Mouse (Mus musculus) limb, embryonic 11.5 days (tissue): ENCODE data around the gene Cops7a. TPM values are rescaled to one million over a fixed set of nuclear protein-coding genes. Genes with fewer than 3 reads are reported as not detected.
A peak's percentile ranks its signal among the peaks of the same experiment; 100 is the strongest.

Source experiments
- ATAC-seq: fragments of 200-750 bp; cut with Nextera tagmentation; 2 replicates; pipeline ENCODE4 v1.8.0; 2017; ENCODE audit warnings: low read depth; ENCODE audit not compliant: insufficient number of reproducible peaks, low FRiP score, low TSS enrichment
- DNase-seq: peaks from one replicate; pipeline ENCODE4 v3.0.0-alpha.2; 2015; ENCODE audit warnings: low spot score
- H3K27ac ChIP-seq: fragments of 300-500 bp; sonication (generic); replicated peaks from 2 replicates; pipeline ENCODE4 v1.5.1; 2014; ENCODE audit warnings: low read depth, mild to moderate bottlenecking, low read length
- H3K27me3 ChIP-seq: fragments of 300-500 bp; sonication (generic); 2 replicates; pipeline ENCODE4 v1.6.1; 2014; ENCODE audit warnings: mild to moderate bottlenecking, low read length, mixed read lengths; ENCODE audit not compliant: control insufficient read depth, insufficient read depth
- H3K36me3 ChIP-seq: fragments of 300-500 bp; sonication (generic); 2 replicates; pipeline ENCODE4 v1.6.1; 2014; ENCODE audit warnings: mild to moderate bottlenecking, low read length, moderate library complexity, mixed read lengths; ENCODE audit not compliant: control insufficient read depth, insufficient read depth
- H3K4me1 ChIP-seq: fragments of 300-500 bp; sonication (generic); 2 replicates; pipeline ENCODE4 v1.6.1; 2014; ENCODE audit warnings: low read length, mixed read lengths; ENCODE audit not compliant: control insufficient read depth, insufficient read depth
- H3K4me2 ChIP-seq: fragments of 300-500 bp; sonication (generic); 2 replicates; pipeline ENCODE4 v1.6.1; 2014; ENCODE audit warnings: low read depth, mild to moderate bottlenecking, moderate library complexity; ENCODE audit not compliant: severe bottlenecking
- H3K4me3 ChIP-seq: fragments of 300-500 bp; sonication (generic); 2 replicates; pipeline ENCODE4 v1.5.1; 2014; ENCODE audit warnings: low read depth, low read length
- H3K9ac ChIP-seq: fragments of 300-500 bp; sonication (generic); 2 replicates; pipeline ENCODE4 v1.6.1; 2014; ENCODE audit warnings: mild to moderate bottlenecking, low read length
- H3K9me3 ChIP-seq: fragments of 300-500 bp; sonication (generic); 2 replicates; pipeline ENCODE4 v1.6.1; 2016; ENCODE audit warnings: low read length; ENCODE audit not compliant: control insufficient read depth
- WGBS: fragments of 180-500 bp; shearing (Covaris S2); extraction: QIAGEN DNeasy Blood & Tissue Kit; methylation state at CpG from one replicate; pipeline ENCODE4 v1.1.7; 2014; 5-methylcytosine and 5-hydroxymethylcytosine counted together
- polyA plus RNA-seq: library from polyadenylated mRNA; unstranded; fragments of >200 nt; fragmentation: Nextera tagmentation; extraction: Ambion mirVana; gene quantifications from 2 replicates; pipeline ENCODE4 v1.2.1, GENCODE M21; 2014

Cops7a gene
- polyA plus RNA-seq, 1 experiment from 2014 or later, result 129 TPM

GRCm38 (mm10) chr6:124999091-124999490, 33.8 kb upstream of the Cops7a start:
- Histone ChIP-seq H3K4me1 (0 out of 2 replicates have a peak, but pooled peaks cover 3% of the 10 kb centered on the region), H3K4me2 (no peak overlapping the region), H3K9me3 (no peaks in the 10 kb centered on the region), H3K27ac (no peak overlapping the region), H3K36me3 (no peaks in the 10 kb centered on the region), H3K4me3 (no peak overlapping the region), H3K27me3 (peaks cover 64% of the 10 kb centered on the region), H3K9ac (no peak overlapping the region)
- no peak for ATAC-seq
- 27% methylated on average over 14 of the region's 14 CpGs for WGBS
- no peak for DNase-seq

GRCm38 (mm10) chr6:124998066-124998465, 32.7 kb upstream of the Cops7a start:
- H3K9ac ChIP-seq, result no peak overlapping the region
- DNase-seq (no peak), ATAC-seq (no peak)
- no peak overlapping the region for H3K4me2 ChIP-seq
- 6% methylated on average over 8 of the region's 8 CpGs for WGBS
- H3K4me3 ChIP-seq, result no peak overlapping the region
- H3K27me3 ChIP-seq, result peaks cover 74% of the 10 kb centered on the region
- H3K4me1 ChIP-seq, result 0 out of 2 replicates have a peak, but pooled peaks cover 3% of the 10 kb centered on the region
- H3K27ac ChIP-seq, result no peak overlapping the region
- H3K9me3 ChIP-seq, result no peaks in the 10 kb centered on the region
- H3K36me3 ChIP-seq, result no peaks in the 10 kb centered on the region

- Histone ChIP-seq H3K4me3 (peak within 1 kb of the TSS; percentile 47), H3K4me2 (peak within 1 kb of the TSS; percentile 95), H3K9me3 (no peaks in the 10 kb centered on the region), H3K27me3 (peaks cover 73% of the 10 kb centered on the region), H3K36me3 (no peaks in the 10 kb centered on the region), H3K4me1 (0 out of 2 replicates have a peak, but pooled peaks cover 3% of the 10 kb centered on the region), H3K27ac (no peak within 1 kb of the TSS), H3K9ac (peak within 1 kb of the TSS; percentile 58)
- under 1% methylated on average over 43 of the region's 78 CpGs for WGBS
- ATAC-seq (peak; percentile 45), DNase-seq (peak; percentile 86)
Observed at GRCm38 (mm10) chr6:124996551-124997501, 31.5 kb upstream of the Cops7a start, which contains the start of gene Pianp. Gene Pianp (plus strand): TSS chr6:124996694.

GRCm38 (mm10) chr6:124995831-124996403, 30.6 kb upstream of the Cops7a start:
- WGBS, result 44% methylated on average over 8 of the region's 8 CpGs
- no peaks in the 10 kb centered on the region for H3K36me3 ChIP-seq
- H3K27me3 ChIP-seq, result peaks cover 71% of the 10 kb centered on the region
- no peak overlapping the region for H3K9ac ChIP-seq
- ATAC-seq, result no peak
- peak overlapping the region; percentile 95; the same call in 1 of the 2 replicates for H3K4me2 ChIP-seq
- no peak overlapping the region for H3K27ac ChIP-seq
- no peaks in the 10 kb centered on the region for H3K9me3 ChIP-seq
- no peak overlapping the region for H3K4me3 ChIP-seq
- H3K4me1 ChIP-seq, result 0 out of 2 replicates have a peak, but pooled peaks cover 3% of the 10 kb centered on the region
- no peak for DNase-seq

- Histone ChIP-seq H3K4me1 (0 out of 2 replicates have a peak, but pooled peaks cover 3% of the 10 kb centered on the region), H3K9ac (no peak overlapping the region), H3K36me3 (no peaks in the 10 kb centered on the region), H3K27ac (no peak overlapping the region), H3K4me3 (no peak overlapping the region), H3K27me3 (peaks cover 66% of the 10 kb centered on the region), H3K4me2 (no peak overlapping the region), H3K9me3 (no peaks in the 10 kb centered on the region)
- no peak for ATAC-seq
- DNase-seq, result no peak
- 80% methylated on average over 7 of the region's 7 CpGs for WGBS
Observed at GRCm38 (mm10) chr6:124995246-124995645, 29.9 kb upstream of the Cops7a start.

- 14% methylated on average over 11 of the region's 11 CpGs for WGBS
- no peak overlapping the region for H3K27ac ChIP-seq
- H3K9ac ChIP-seq, result no peak overlapping the region
Observed at GRCm38 (mm10) chr6:124993876-124994275, 28.5 kb upstream of the Cops7a start.

GRCm38 (mm10) chr6:124993365-124993764, 28.0 kb upstream of the Cops7a start:
- H3K9me3 ChIP-seq, result no peaks in the 10 kb centered on the region
- H3K4me2 ChIP-seq, result no peak overlapping the region
- DNase-seq, result no peak
- WGBS, result 86% methylated on average over 9 of the region's 9 CpGs
- 0 out of 2 replicates have a peak, but pooled peaks cover 3% of the 10 kb centered on the region for H3K4me1 ChIP-seq
- H3K27ac ChIP-seq, result no peak overlapping the region
- ATAC-seq, result no peak
- H3K36me3 ChIP-seq, result no peaks in the 10 kb centered on the region
- no peak overlapping the region for H3K4me3 ChIP-seq
- H3K27me3 ChIP-seq, result peaks cover 47% of the 10 kb centered on the region
- H3K9ac ChIP-seq, result no peak overlapping the region

More at GRCm38 (mm10) chr6:124993876-124994275, 28.5 kb upstream of the Cops7a start:
- DNase-seq (peak; percentile 26), ATAC-seq (no peak)
- no peak overlapping the region for H3K4me3 ChIP-seq
- H3K27me3 ChIP-seq, result peaks cover 52% of the 10 kb centered on the region
- H3K9me3 ChIP-seq, result no peaks in the 10 kb centered on the region
- H3K4me1 ChIP-seq, result 0 out of 2 replicates have a peak, but pooled peaks cover 3% of the 10 kb centered on the region
- H3K36me3 ChIP-seq, result no peaks in the 10 kb centered on the region
- H3K4me2 ChIP-seq, result no peak overlapping the region

GRCm38 (mm10) chr6:124992241-124992640, 26.9 kb upstream of the Cops7a start:
- Histone ChIP-seq H3K4me1 (0 out of 2 replicates have a peak, but pooled peaks cover 1% of the 10 kb centered on the region), H3K4me2 (no peak overlapping the region), H3K27me3 (peaks cover 36% of the 10 kb centered on the region), H3K27ac (no peak overlapping the region), H3K36me3 (no peaks in the 10 kb centered on the region), H3K9ac (no peak overlapping the region), H3K4me3 (no peak overlapping the region), H3K9me3 (no peaks in the 10 kb centered on the region)
- ATAC-seq (no peak), DNase-seq (no peak)
- WGBS, result 86% methylated on average over 4 of the region's 4 CpGs
